Mouse (Mus musculus): ENCODE data around the gene Lcn10. TPM values are rescaled to one million over a fixed set of nuclear protein-coding genes. Genes with fewer than 3 reads are reported as not detected.

The Lcn10 gene
- not detected in 2 replicates for polyA plus RNA-seq (2011; ENCODE audit: insufficient read length, low read depth, missing spikeins)

GRCm38 (mm10) chr2:25682426-25682825, at the start of gene Lcn10:
Lcn10 (plus strand) TSS chr2:25682726.
- no peak for TF ChIP-seq POLR2A (IDR thresholded peaks at IDR 0.05; ENCODE audit: low read depth, low read length)
- TF ChIP-seq CTCF (IDR thresholded peaks at IDR 0.05; ENCODE audit: borderline replicate concordance, insufficient read depth, low read length), result no peak
- Histone ChIP-seq H3K27ac (ENCODE audit: insufficient read depth, low read length) (no peak within 1 kb of the TSS), H3K4me1 (ENCODE audit: control insufficient read depth, insufficient read depth, low read length) (no peaks in the 10 kb centered on the region), H3K4me3 (ENCODE audit: insufficient read depth, low read length) (no peak within 1 kb of the TSS)

DNA sequence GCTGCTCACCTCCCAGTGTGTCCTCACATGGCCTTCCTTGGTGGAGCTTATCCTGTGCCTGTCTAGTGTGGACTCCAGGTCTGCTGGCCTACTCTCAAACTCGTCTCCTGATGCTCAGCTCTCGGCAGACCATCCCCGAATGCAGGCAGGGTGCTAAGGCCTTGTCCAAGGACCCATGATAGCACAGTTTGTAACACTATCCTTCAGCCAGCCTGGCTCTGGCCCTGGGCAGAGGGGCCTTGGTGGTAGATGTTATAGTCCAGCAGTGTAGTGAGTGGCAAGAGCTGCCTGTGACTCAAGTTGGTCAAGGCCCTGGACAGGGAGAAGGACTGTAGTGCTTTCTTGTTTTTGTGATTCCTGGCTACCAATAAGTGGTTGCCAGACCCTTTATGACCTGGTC, 48.9 kb upstream of the Lcn10 start:
- TF ChIP-seq CTCF (IDR thresholded peaks at IDR 0.05; ENCODE audit: borderline replicate concordance, insufficient read depth, low read length) (no peak), POLR2A (IDR thresholded peaks at IDR 0.05; ENCODE audit: low read depth, low read length) (no peak)
- Histone ChIP-seq H3K4me3 (ENCODE audit: insufficient read depth, low read length) (no peak overlapping the region), H3K27ac (ENCODE audit: insufficient read depth, low read length) (no peak overlapping the region), H3K4me1 (ENCODE audit: control insufficient read depth, insufficient read depth, low read length) (no peaks in the 10 kb centered on the region)

DNA sequence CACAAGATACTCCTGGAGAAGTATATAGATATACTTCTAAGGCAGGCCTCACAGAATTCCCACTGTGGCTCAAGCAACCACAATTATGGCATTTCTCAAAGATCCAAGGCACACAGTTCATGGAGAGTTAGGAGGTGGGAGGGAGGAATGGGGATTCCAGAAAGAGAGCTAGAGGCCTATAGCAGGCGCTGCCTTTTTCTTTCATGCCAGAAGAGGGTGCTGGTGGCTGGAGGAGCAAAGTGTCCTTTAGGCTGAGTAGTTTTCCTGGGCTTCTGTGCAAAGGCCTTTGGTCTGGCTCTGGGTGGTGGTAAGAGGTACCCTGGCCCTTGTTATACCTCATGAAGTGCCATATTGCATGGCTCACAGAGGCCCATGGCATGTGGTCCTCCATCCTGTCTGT, 48.5 kb upstream of the Lcn10 start:
- H3K4me3 ChIP-seq (ENCODE audit: insufficient read depth, low read length), result no peak overlapping the region
- no peak overlapping the region for H3K27ac ChIP-seq (ENCODE audit: insufficient read depth, low read length)
- H3K4me1 ChIP-seq (ENCODE audit: control insufficient read depth, insufficient read depth, low read length), result no peaks in the 10 kb centered on the region
- TF ChIP-seq POLR2A (IDR thresholded peaks at IDR 0.05; ENCODE audit: low read depth, low read length) (no peak), CTCF (IDR thresholded peaks at IDR 0.05; ENCODE audit: borderline replicate concordance, insufficient read depth, low read length) (no peak)

- Histone ChIP-seq H3K4me1 (ENCODE audit: control insufficient read depth, insufficient read depth, low read length) (no peaks in the 10 kb centered on the region), H3K27ac (ENCODE audit: insufficient read depth, low read length) (no peak overlapping the region), H3K4me3 (ENCODE audit: insufficient read depth, low read length) (no peak overlapping the region)
- TF ChIP-seq CTCF (IDR thresholded peaks at IDR 0.05; ENCODE audit: borderline replicate concordance, insufficient read depth, low read length), result no peak
- no peak for TF ChIP-seq POLR2A (IDR thresholded peaks at IDR 0.05; ENCODE audit: low read depth, low read length)
These were observed 42.6 kb upstream of the Lcn10 start for GRCm38 (mm10) chr2:25639890-25640289.

GRCm38 (mm10) chr2:25652902-25653301, 29.6 kb upstream of the Lcn10 start, which contains the start of gene Lcn8:
Lcn8 (plus strand) TSS chr2:25653120.
- Histone ChIP-seq H3K27ac (ENCODE audit: insufficient read depth, low read length) (no peak within 1 kb of the TSS), H3K4me3 (ENCODE audit: insufficient read depth, low read length) (no peak within 1 kb of the TSS), H3K4me1 (ENCODE audit: control insufficient read depth, insufficient read depth, low read length) (peaks cover 2% of the 10 kb centered on the region; the same call in 1 of the 2 replicates)
- no peak for TF ChIP-seq POLR2A (IDR thresholded peaks at IDR 0.05; ENCODE audit: low read depth, low read length)
- TF ChIP-seq CTCF (IDR thresholded peaks at IDR 0.05; ENCODE audit: borderline replicate concordance, insufficient read depth, low read length), result no peak

DNA sequence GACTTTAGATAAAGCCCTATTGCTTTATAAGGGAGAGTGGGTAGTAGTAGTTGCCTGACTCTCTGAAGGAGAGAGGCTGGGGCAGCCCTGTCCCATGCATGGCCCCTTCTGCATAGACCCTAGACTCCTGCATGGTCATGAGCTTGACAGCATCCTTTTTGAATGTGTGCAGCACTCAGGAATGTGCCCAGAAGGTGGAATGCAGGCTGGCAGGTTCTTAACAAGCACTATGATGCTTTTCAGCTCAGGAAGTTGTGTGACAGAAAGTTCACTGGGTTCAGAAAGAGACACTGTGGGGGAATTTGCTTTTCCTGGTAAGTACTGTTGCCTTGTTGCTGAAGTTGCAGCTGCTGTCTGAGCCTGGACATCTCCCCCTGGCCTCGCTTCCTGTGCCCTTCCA, 28.0 kb upstream of the Lcn10 start:
- no peak for TF ChIP-seq POLR2A (IDR thresholded peaks at IDR 0.05; ENCODE audit: low read depth, low read length)
- TF ChIP-seq CTCF (IDR thresholded peaks at IDR 0.05; ENCODE audit: borderline replicate concordance, insufficient read depth, low read length), result no peak
- Histone ChIP-seq H3K4me3 (ENCODE audit: insufficient read depth, low read length) (no peak overlapping the region), H3K4me1 (ENCODE audit: control insufficient read depth, insufficient read depth, low read length) (peaks cover 2% of the 10 kb centered on the region; the same call in 1 of the 2 replicates), H3K27ac (ENCODE audit: insufficient read depth, low read length) (no peak overlapping the region)

GRCm38 (mm10) chr2:25656691-25657090, 25.8 kb upstream of the Lcn10 start:
- no peak overlapping the region for H3K4me3 ChIP-seq (ENCODE audit: insufficient read depth, low read length)
- no peak overlapping the region for H3K27ac ChIP-seq (ENCODE audit: insufficient read depth, low read length)
- H3K4me1 ChIP-seq (ENCODE audit: control insufficient read depth, insufficient read depth, low read length), result peaks cover 8% of the 10 kb centered on the region
- TF ChIP-seq CTCF (IDR thresholded peaks at IDR 0.05; ENCODE audit: borderline replicate concordance, insufficient read depth, low read length) (no peak), POLR2A (IDR thresholded peaks at IDR 0.05; ENCODE audit: low read depth, low read length) (no peak)

DNA sequence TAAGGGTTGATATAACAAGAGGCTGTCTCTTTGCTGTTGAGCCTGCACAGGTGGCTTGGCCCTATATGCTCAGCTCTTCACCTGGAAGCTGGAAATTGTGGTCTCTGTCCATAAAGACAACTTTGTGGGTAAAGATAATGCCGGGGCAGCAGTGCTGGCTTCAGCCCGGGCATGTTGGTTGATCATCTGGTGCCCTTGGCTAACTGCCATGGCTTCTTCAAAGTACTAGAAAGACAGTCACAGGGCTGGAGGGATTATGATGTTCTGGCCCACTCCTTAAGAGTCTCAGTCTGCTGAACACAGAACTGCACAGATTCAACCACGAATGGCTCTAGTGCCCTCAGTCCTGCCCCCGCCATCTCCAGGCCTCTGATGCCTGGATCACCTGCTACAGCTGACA, 25.3 kb upstream of the Lcn10 start:
- no peak for TF ChIP-seq CTCF (IDR thresholded peaks at IDR 0.05; ENCODE audit: borderline replicate concordance, insufficient read depth, low read length)
- TF ChIP-seq POLR2A (IDR thresholded peaks at IDR 0.05; ENCODE audit: low read depth, low read length), result no peak
- H3K4me3 ChIP-seq (ENCODE audit: insufficient read depth, low read length), result no peak overlapping the region
- H3K4me1 ChIP-seq (ENCODE audit: control insufficient read depth, insufficient read depth, low read length), result peaks cover 8% of the 10 kb centered on the region
- H3K27ac ChIP-seq (ENCODE audit: insufficient read depth, low read length), result no peak overlapping the region

DNA sequence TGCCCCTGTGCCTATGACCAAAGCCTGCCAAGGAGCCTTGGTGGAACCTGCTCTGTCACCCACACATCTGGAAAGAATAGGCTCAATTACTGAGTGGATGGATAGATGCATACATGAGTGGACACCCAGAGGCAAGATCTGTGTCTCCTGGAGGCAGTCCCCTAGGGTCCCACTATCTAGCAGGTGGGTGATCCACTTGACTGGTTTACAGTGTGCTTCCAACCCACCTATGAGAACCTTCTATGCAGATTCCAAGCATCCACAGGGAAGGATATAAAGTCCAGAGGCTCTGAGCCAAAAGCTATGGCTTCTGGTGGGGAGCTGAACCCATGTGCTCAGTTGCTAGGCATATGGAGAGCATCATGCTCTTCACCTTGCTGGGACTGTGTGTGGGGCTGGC, 24.9 kb upstream of the Lcn10 start, which contains the start of gene Lcn5:
Gene Lcn5 (plus strand): TSS at position 301 of the 400 bp plus-strand sequence.
- no peak within 1 kb of the TSS for H3K27ac ChIP-seq (ENCODE audit: insufficient read depth, low read length)
- TF ChIP-seq POLR2A (IDR thresholded peaks at IDR 0.05; ENCODE audit: low read depth, low read length) (no peak), CTCF (IDR thresholded peaks at IDR 0.05; ENCODE audit: borderline replicate concordance, insufficient read depth, low read length) (no peak)

GRCm38 (mm10) chr2:25660279-25660678, 22.2 kb upstream of the Lcn10 start:
- Histone ChIP-seq H3K4me1 (ENCODE audit: control insufficient read depth, insufficient read depth, low read length) (peaks cover 8% of the 10 kb centered on the region), H3K4me3 (ENCODE audit: insufficient read depth, low read length) (no peak overlapping the region), H3K27ac (ENCODE audit: insufficient read depth, low read length) (no peak overlapping the region)
- no peak for TF ChIP-seq POLR2A (IDR thresholded peaks at IDR 0.05; ENCODE audit: low read depth, low read length)
- no peak for TF ChIP-seq CTCF (IDR thresholded peaks at IDR 0.05; ENCODE audit: borderline replicate concordance, insufficient read depth, low read length)

More for the DNA sequence above, 24.9 kb upstream of the Lcn10 start, which contains the start of gene Lcn5:
- no peak within 1 kb of the TSS for H3K4me3 ChIP-seq (ENCODE audit: insufficient read depth, low read length)
- H3K4me1 ChIP-seq (ENCODE audit: control insufficient read depth, insufficient read depth, low read length), result peaks cover 8% of the 10 kb centered on the region
